Mouse (Mus musculus): ENCODE measurements around the gene Ppp2r5c. TPM values are rescaled to one million over a fixed set of nuclear protein-coding genes. Genes with fewer than 3 reads are reported as not detected.

Ppp2r5c gene
- polyA plus RNA-seq, 1 experiment from 2014 or later: 143 TPM

GRCm38 (mm10) chr12:110510171-110510871, 63.4 kb downstream of the Ppp2r5c start:
- H3K27me3 ChIP-seq (replicated peaks; ENCODE audit: low read depth, poor library complexity, severe bottlenecking): no peaks in the 10 kb centered on the region
- H3K4me3 ChIP-seq: no peak overlapping the region
- peaks cover 39% of the 10 kb centered on the region for H3K4me1 ChIP-seq
- WGBS: 74% methylated on average over 9 of the region's 9 CpGs
- H3K36me3 ChIP-seq (replicated peaks): peaks cover 11% of the 10 kb centered on the region
- DNase-seq (ENCODE audit: low spot score): no peak
- H3K27ac ChIP-seq (replicated peaks): no peak overlapping the region
- no peaks in the 10 kb centered on the region for H3K9me3 ChIP-seq

GRCm38 (mm10) chr12:110511201-110511600, 64.3 kb downstream of the Ppp2r5c start:
- Histone ChIP-seq H3K36me3 (replicated peaks) (peaks cover 15% of the 10 kb centered on the region), H3K27ac (replicated peaks) (no peak overlapping the region), H3K4me3 (no peak overlapping the region), H3K4me1 (peaks cover 35% of the 10 kb centered on the region), H3K27me3 (replicated peaks; ENCODE audit: low read depth, poor library complexity, severe bottlenecking) (no peaks in the 10 kb centered on the region), H3K9me3 (no peaks in the 10 kb centered on the region)
- WGBS: 93% methylated on average over 12 of the region's 12 CpGs
- no peak for DNase-seq (ENCODE audit: low spot score)

- H3K27ac ChIP-seq (replicated peaks): no peak overlapping the region
- H3K27me3 ChIP-seq (replicated peaks; ENCODE audit: low read depth, poor library complexity, severe bottlenecking): no peaks in the 10 kb centered on the region
- peaks cover 18% of the 10 kb centered on the region for H3K36me3 ChIP-seq (replicated peaks)
- DNase-seq (ENCODE audit: low spot score): no peak
- H3K4me3 ChIP-seq: no peak overlapping the region
- WGBS: 83% methylated on average over 9 of the region's 9 CpGs
- peaks cover 31% of the 10 kb centered on the region for H3K4me1 ChIP-seq
- no peaks in the 10 kb centered on the region for H3K9me3 ChIP-seq
These were observed 65.0 kb downstream of the Ppp2r5c start for GRCm38 (mm10) chr12:110511856-110512433.

- Histone ChIP-seq H3K27me3 (replicated peaks; ENCODE audit: low read depth, poor library complexity, severe bottlenecking) (no peaks in the 10 kb centered on the region), H3K4me3 (no peak overlapping the region), H3K4me1 (peaks cover 22% of the 10 kb centered on the region), H3K9me3 (no peaks in the 10 kb centered on the region), H3K27ac (replicated peaks) (no peak overlapping the region), H3K36me3 (replicated peaks) (peaks cover 27% of the 10 kb centered on the region)
- WGBS: 91% methylated on average over 7 of the region's 7 CpGs
- DNase-seq (ENCODE audit: low spot score): no peak
These were observed 66.0 kb downstream of the Ppp2r5c start for GRCm38 (mm10) chr12:110512884-110513283.

GRCm38 (mm10) chr12:110515676-110516075, 68.8 kb downstream of the Ppp2r5c start:
- Histone ChIP-seq H3K36me3 (replicated peaks) (peaks cover 44% of the 10 kb centered on the region), H3K27me3 (replicated peaks; ENCODE audit: low read depth, poor library complexity, severe bottlenecking) (no peaks in the 10 kb centered on the region), H3K9me3 (no peaks in the 10 kb centered on the region), H3K4me3 (no peak overlapping the region), H3K27ac (replicated peaks) (no peak overlapping the region), H3K4me1 (peaks cover 10% of the 10 kb centered on the region)
- whole genome bisulfite sequencing: 97% methylated on average over 8 of the region's 8 CpGs
- DNase-seq (ENCODE audit: low spot score): no peak

GRCm38 (mm10) chr12:110520236-110520987, 73.5 kb downstream of the Ppp2r5c start:
- Histone ChIP-seq H3K27ac (replicated peaks) (no peak overlapping the region), H3K9me3 (peaks cover 3% of the 10 kb centered on the region; the same call in 1 of the 2 replicates), H3K4me3 (no peak overlapping the region), H3K4me1 (peaks cover 12% of the 10 kb centered on the region), H3K27me3 (replicated peaks; ENCODE audit: low read depth, poor library complexity, severe bottlenecking) (no peaks in the 10 kb centered on the region), H3K36me3 (replicated peaks) (peaks cover 70% of the 10 kb centered on the region)
- DNase-seq (ENCODE audit: low spot score): peak; percentile 20
- 80% methylated on average over 15 of the region's 15 CpGs for WGBS

- Histone ChIP-seq H3K36me3 (replicated peaks) (peaks cover 67% of the 10 kb centered on the region), H3K4me3 (no peak overlapping the region), H3K27ac (replicated peaks) (no peak overlapping the region), H3K4me1 (peaks cover 12% of the 10 kb centered on the region; the same call in 1 of the 2 replicates), H3K27me3 (replicated peaks; ENCODE audit: low read depth, poor library complexity, severe bottlenecking) (no peaks in the 10 kb centered on the region), H3K9me3 (peaks cover 3% of the 10 kb centered on the region; the same call in 1 of the 2 replicates)
- 89% methylated on average over 5 of the region's 5 CpGs for WGBS
- no peak for DNase-seq (ENCODE audit: low spot score)
These were observed 76.6 kb downstream of the Ppp2r5c start for GRCm38 (mm10) chr12:110523526-110523925.

GRCm38 (mm10) chr12:110532711-110533110, 85.8 kb downstream of the Ppp2r5c start:
- WGBS: 92% methylated on average over 6 of the region's 6 CpGs
- Histone ChIP-seq H3K27ac (replicated peaks) (no peak overlapping the region), H3K4me3 (no peak overlapping the region), H3K27me3 (replicated peaks; ENCODE audit: low read depth, poor library complexity, severe bottlenecking) (no peaks in the 10 kb centered on the region), H3K9me3 (no peaks in the 10 kb centered on the region), H3K4me1 (no peaks in the 10 kb centered on the region), H3K36me3 (replicated peaks) (peaks cover 24% of the 10 kb centered on the region)
- no peak for DNase-seq (ENCODE audit: low spot score)

GRCm38 (mm10) chr12:110533151-110533550, 86.2 kb downstream of the Ppp2r5c start:
- Histone ChIP-seq H3K9me3 (no peaks in the 10 kb centered on the region), H3K27ac (replicated peaks) (no peak overlapping the region), H3K36me3 (replicated peaks) (peaks cover 20% of the 10 kb centered on the region), H3K4me3 (no peak overlapping the region), H3K4me1 (no peaks in the 10 kb centered on the region), H3K27me3 (replicated peaks; ENCODE audit: low read depth, poor library complexity, severe bottlenecking) (no peaks in the 10 kb centered on the region)
- WGBS: 82% methylated on average over 2 of the region's 2 CpGs
- DNase-seq (ENCODE audit: low spot score): no peak

- Histone ChIP-seq H3K4me1 (no peaks in the 10 kb centered on the region), H3K27me3 (replicated peaks; ENCODE audit: low read depth, poor library complexity, severe bottlenecking) (no peaks in the 10 kb centered on the region), H3K9me3 (no peaks in the 10 kb centered on the region), H3K27ac (replicated peaks) (no peak overlapping the region), H3K4me3 (no peak overlapping the region), H3K36me3 (replicated peaks) (peaks cover 20% of the 10 kb centered on the region)
- DNase-seq (ENCODE audit: low spot score): no peak
- 91% methylated on average over 3 of the region's 3 CpGs for WGBS
These were observed 86.9 kb downstream of the Ppp2r5c start for GRCm38 (mm10) chr12:110533832-110534231.

- 90% methylated on average over 5 of the region's 5 CpGs for WGBS
- Histone ChIP-seq H3K4me1 (no peaks in the 10 kb centered on the region), H3K27me3 (replicated peaks; ENCODE audit: low read depth, poor library complexity, severe bottlenecking) (no peaks in the 10 kb centered on the region), H3K36me3 (replicated peaks) (peaks cover 26% of the 10 kb centered on the region), H3K9me3 (no peaks in the 10 kb centered on the region), H3K4me3 (no peak overlapping the region), H3K27ac (replicated peaks) (no peak overlapping the region)
- no peak for DNase-seq (ENCODE audit: low spot score)
These were observed 88.4 kb downstream of the Ppp2r5c start for GRCm38 (mm10) chr12:110535361-110535760.

- no peak for DNase-seq (ENCODE audit: low spot score)
- H3K4me3 ChIP-seq: no peak overlapping the region
- H3K4me1 ChIP-seq: peaks cover 6% of the 10 kb centered on the region; the same call in 1 of the 2 replicates
- no peaks in the 10 kb centered on the region for H3K27me3 ChIP-seq (replicated peaks; ENCODE audit: low read depth, poor library complexity, severe bottlenecking)
- no peak overlapping the region for H3K27ac ChIP-seq (replicated peaks)
- 95% methylated on average over 8 of the region's 8 CpGs for WGBS
- no peaks in the 10 kb centered on the region for H3K9me3 ChIP-seq
- H3K36me3 ChIP-seq (replicated peaks): peaks cover 20% of the 10 kb centered on the region
These were observed 90.8 kb downstream of the Ppp2r5c start for GRCm38 (mm10) chr12:110537751-110538150.
